Mouse (Mus musculus) adrenal gland, adult 10 weeks (tissue): ENCODE data around the gene Bphl. TPM values are rescaled to one million over a fixed set of nuclear protein-coding genes. Genes with fewer than 3 reads are reported as not detected.

Experiments used
- polyA plus RNA-seq: library from polyadenylated mRNA; stranded (reverse); fragments of 350-450 nt; fragmentation: Illumina TruSeq; extraction: RNeasy Lipid Tissue Mini Kit (QIAGEN cat#74804); gene quantifications from one replicate; pipeline ENCODE4 v1.2.3, GENCODE M21; 2014; ENCODE audit warnings: low read depth, low replicate concordance

Bphl gene
- 65.2 TPM for polyA plus RNA-seq

DNA sequence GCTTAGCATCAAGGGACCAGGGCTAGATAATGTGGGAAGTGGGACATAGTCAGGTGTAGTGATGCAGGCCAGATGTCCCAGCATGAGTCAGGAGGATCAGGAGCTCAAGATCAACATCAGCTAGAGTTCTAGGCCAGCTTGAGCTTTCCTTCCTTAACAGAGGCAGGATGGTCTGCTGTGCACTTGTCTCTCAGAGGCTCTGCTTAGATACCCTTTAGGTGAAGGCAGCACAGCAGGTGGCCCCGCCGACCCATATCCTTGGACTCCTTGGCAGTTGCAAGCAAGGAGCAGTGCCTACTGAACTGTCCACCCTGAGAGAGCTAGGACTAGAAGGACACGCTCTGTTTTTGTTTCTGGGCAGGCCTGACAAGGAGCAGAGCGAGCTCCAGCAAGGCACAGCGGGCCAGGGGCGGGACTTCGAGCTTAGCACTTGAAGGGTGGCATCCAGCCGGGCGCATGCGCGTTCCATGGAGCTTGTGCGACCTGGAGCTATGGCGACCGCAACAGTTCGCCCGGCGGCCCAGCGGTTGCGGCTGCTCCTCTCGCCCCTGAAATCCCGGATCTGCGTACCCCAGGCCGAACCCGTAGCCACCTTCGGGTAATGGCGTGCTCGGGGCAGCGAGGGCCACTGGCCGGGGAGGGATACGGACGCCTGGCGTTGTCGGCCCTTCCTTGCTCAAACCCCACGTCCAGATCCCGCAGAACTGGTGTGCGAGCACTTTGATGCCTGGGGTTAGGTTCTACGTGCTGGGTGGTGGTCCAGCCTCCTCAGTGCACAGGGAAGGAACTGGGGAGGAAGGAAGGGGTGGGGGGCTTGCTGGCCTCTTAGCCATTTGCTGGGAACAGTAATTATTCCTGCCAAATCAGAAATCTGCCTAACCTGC, at the start of gene Bphl:
TSS of gene Bphl (plus strand) at position 426 of the 884 bp plus-strand sequence.

DNA sequence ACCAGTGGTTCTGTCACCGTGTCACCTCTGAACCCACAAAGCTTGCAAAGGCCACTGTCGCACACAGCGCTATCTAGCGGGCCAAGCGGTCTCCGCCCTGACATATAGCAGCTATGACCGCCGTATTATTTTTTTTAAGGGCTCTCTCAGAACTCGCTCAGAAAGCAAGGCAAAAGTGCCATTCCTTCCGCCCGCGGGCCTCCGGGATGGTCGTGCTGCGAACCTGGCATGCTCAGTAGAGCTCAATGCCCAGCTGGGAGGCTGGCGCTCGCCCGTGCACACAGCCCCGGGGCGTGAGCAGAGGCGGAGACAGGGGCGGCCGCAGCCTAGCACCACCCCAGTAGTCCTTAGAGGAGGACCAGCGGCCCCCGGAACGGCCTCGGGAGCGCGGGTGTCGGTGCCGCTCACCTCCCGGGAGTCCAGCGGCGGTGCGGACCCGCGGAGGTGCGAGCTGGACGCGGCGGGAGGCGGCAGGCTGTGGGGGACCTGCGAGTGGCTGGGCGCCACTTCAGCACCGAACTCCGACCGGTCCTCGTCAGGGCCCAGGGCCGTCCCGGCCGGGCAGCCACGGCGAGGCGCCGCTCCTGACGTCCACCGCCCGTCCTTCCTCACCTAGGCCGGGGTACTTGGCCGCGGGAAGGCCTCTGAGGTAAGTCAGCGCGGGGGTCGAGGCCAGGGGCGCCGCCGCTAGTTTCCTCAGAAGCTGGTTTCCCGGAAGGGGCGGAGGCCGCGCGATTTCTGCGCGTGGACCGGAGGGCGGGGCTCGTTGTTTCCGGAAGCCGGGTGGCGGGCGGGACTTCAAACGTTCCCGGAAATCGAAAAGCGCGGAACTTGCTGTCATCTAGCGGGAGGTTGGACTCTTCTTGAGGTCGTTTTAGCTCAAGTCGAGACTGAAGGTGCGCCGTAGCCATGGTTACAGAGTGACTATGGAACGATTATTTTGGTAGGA, 35.1 kb upstream of the Bphl start, which contains the start of the genes Ripk1 and Serpinb6a:
TSS of gene Ripk1 (plus strand) at position 306 of the 949 bp plus-strand sequence.
TSS of gene Serpinb6a (minus strand) at position 737 of the 949 bp plus-strand sequence.

GRCm38 (mm10) chr13:34077492-34078271, 40.3 kb downstream of the Bphl start, which contains the start of gene Tubb2a:
Gene Tubb2a, minus strand, starts transcription at chr13:34078007.

Other genes with a start within 250 kb of the Bphl start
- not detected for gene Serpinb6e, start 194.2 kb upstream of the Bphl start, polyA plus RNA-seq
- gene Serpinb6c, start 131.9 kb upstream of the Bphl start, polyA plus RNA-seq: 2.2 TPM
- 144 TPM for gene Nqo2, start 72.9 kb upstream of the Bphl start, polyA plus RNA-seq
- gene Ripk1, start 35.2 kb upstream of the Bphl start, polyA plus RNA-seq: 42.6 TPM
- 1,287 TPM for gene Serpinb6a, start 34.8 kb upstream of the Bphl start, polyA plus RNA-seq
- gene Tubb2a, start 40.4 kb downstream of the Bphl start, polyA plus RNA-seq: 5.9 TPM
- gene Tubb2b, start 92.9 kb downstream of the Bphl start, polyA plus RNA-seq: 0.41 TPM
- gene Psmg4, start 125.4 kb downstream of the Bphl start, polyA plus RNA-seq: 4.3 TPM